Mouse (Mus musculus): ENCODE data around the gene Znhit2. TPM values are rescaled to one million over a fixed set of nuclear protein-coding genes. Genes with fewer than 3 reads are reported as not detected.
A peak's percentile ranks its signal among the peaks of the same experiment; 100 is the strongest.

The Znhit2 gene
- polyA plus RNA-seq, 1 experiment from 2014 or later, result 35.4 TPM

- Histone ChIP-seq H3K27ac (no peak overlapping the region), H3K4me3 (replicated peaks) (0 out of 2 replicates have a peak overlapping the region, but pooled peaks have one; percentile 10), H3K27me3 (no peaks in the 10 kb centered on the region), H3K9me3 (no peaks in the 10 kb centered on the region), H3K36me3 (replicated peaks) (peaks cover 58% of the 10 kb centered on the region), H3K4me2 (no peak overlapping the region), H3K9ac (no peak overlapping the region), H3K4me1 (peaks cover 26% of the 10 kb centered on the region)
- ATAC-seq (ENCODE audit: low FRiP score), result no peak
- WGBS, result 88% methylated on average over 11 of the region's 11 CpGs
Observed at GRCm38 (mm10) chr19:6048681-6049410, 12.1 kb upstream of the Znhit2 start.

DNA sequence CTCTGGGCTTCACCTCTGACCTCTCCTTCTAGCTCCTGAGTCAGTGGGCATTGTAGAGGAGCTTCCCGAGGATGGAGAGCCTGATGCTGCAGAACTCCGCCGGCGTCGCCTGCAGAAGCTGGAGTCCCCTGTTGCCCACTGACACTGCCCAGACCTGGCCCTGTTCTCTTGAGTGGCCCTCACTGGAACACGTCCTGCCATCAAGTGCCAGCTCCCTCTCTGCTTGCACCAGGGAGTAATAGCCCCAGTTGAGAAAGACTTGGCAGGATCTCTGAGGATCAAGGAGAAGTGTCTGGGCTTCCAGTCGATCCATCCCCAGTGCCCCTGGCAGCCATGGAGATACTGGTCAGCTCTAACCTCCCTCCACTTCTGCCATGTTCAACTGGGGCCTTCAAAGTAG lies 8.5 kb upstream of the Znhit2 start:
- Histone ChIP-seq H3K9me3 (no peaks in the 10 kb centered on the region), H3K4me2 (no peak overlapping the region), H3K9ac (no peak overlapping the region), H3K4me1 (peaks cover 25% of the 10 kb centered on the region), H3K4me3 (replicated peaks) (no peak overlapping the region), H3K36me3 (replicated peaks) (peaks cover 79% of the 10 kb centered on the region), H3K27me3 (no peaks in the 10 kb centered on the region), H3K27ac (no peak overlapping the region)
- no peak for ATAC-seq (ENCODE audit: low FRiP score)
- WGBS, result 87% methylated on average over 7 of the region's 7 CpGs

- Histone ChIP-seq H3K36me3 (replicated peaks) (peaks cover 73% of the 10 kb centered on the region), H3K9me3 (no peaks in the 10 kb centered on the region), H3K4me2 (no peak overlapping the region), H3K27ac (no peak overlapping the region), H3K9ac (no peak overlapping the region), H3K27me3 (no peaks in the 10 kb centered on the region), H3K4me1 (peaks cover 20% of the 10 kb centered on the region), H3K4me3 (replicated peaks) (no peak overlapping the region)
- WGBS, result 90% methylated on average over 5 of the region's 5 CpGs
- no peak for ATAC-seq (ENCODE audit: low FRiP score)
Observed at GRCm38 (mm10) chr19:6054296-6054695, 6.7 kb upstream of the Znhit2 start.

GRCm38 (mm10) chr19:6056696-6057095 lies 4.3 kb upstream of the Znhit2 start:
- H3K36me3 ChIP-seq (replicated peaks), result peaks cover 58% of the 10 kb centered on the region

DNA sequence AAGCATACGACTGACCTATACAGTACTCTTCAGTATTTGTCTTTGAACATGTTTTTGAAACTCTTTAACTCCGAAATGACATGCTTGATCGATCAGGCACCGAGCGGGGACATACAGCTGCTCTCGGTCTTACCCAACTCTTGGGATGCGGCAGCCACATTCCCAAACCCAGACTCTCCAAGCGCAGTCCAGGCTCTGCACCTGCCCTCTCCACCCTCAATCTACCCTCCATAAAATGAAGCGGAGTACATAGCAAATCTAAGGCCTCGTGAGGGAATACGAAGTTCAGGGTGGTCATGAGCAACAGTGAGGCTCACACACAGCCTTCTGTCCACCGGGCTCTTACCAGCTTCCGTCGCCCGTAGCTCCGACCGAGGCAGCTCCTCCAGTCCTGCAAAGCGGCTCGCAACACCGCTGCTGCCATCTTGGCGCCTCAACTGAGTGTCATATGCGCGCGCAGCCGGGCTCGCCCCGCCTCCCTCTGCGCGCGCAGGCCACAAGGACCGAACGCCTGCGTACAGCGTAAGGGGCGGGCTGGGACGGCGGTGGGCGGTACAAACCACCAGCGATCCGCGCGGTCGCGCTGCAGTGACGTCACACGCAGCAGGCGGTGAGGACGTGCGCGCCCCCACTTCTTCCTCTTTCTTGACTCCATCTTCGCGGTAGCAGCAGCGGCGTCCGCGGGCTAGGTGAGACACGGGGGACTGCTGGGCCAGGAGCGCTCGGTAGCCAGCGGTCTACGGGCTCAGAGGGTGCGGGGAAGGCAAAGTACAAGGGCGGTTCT lies 3.5 kb upstream of the Znhit2 start, which contains the start of the genes Mrpl49 and Fau:
Gene Mrpl49 (minus strand): TSS at position 473 of the 784 bp plus-strand sequence.
Gene Fau (plus strand): TSS at position 532 of the 784 bp plus-strand sequence.
- Histone ChIP-seq H3K4me2 (peak within 1 kb of the TSS; percentile 84), H3K36me3 (replicated peaks) (peaks cover 51% of the 10 kb centered on the region), H3K9me3 (no peaks in the 10 kb centered on the region), H3K27ac (peak within 1 kb of the TSS; percentile 77), H3K27me3 (no peaks in the 10 kb centered on the region), H3K9ac (peak within 1 kb of the TSS; percentile 93), H3K4me1 (peaks cover 34% of the 10 kb centered on the region), H3K4me3 (replicated peaks) (peak within 1 kb of the TSS; percentile 86)
- under 1% methylated on average over 63 of the region's 63 CpGs for WGBS
- ATAC-seq (ENCODE audit: low FRiP score), result peak; percentile 89

More at GRCm38 (mm10) chr19:6056696-6057095, 4.3 kb upstream of the Znhit2 start:
- peak overlapping the region; percentile 86 for H3K4me3 ChIP-seq (replicated peaks)
- no peak overlapping the region for H3K27ac ChIP-seq
- H3K9me3 ChIP-seq, result no peaks in the 10 kb centered on the region
- ATAC-seq (ENCODE audit: low FRiP score), result no peak
- H3K9ac ChIP-seq, result peak overlapping the region; percentile 81
- H3K4me2 ChIP-seq, result peak overlapping the region; percentile 84
- WGBS, result 56% methylated on average over 4 of the region's 4 CpGs
- H3K4me1 ChIP-seq, result peaks cover 26% of the 10 kb centered on the region
- no peaks in the 10 kb centered on the region for H3K27me3 ChIP-seq

GRCm38 (mm10) chr19:6058513-6058912 lies 2.5 kb upstream of the Znhit2 start:
- Histone ChIP-seq H3K27me3 (no peaks in the 10 kb centered on the region), H3K4me3 (replicated peaks) (peak overlapping the region; percentile 86), H3K4me2 (peak overlapping the region; percentile 84), H3K9ac (peak overlapping the region; percentile 93), H3K36me3 (replicated peaks) (peaks cover 46% of the 10 kb centered on the region), H3K9me3 (no peaks in the 10 kb centered on the region), H3K27ac (no peak overlapping the region; the same call in 1 of the 2 replicates), H3K4me1 (peaks cover 39% of the 10 kb centered on the region)
- ATAC-seq (ENCODE audit: low FRiP score), result no peak; the same call in 1 of the 2 replicates
- 43% methylated on average over 5 of the region's 5 CpGs for WGBS

GRCm38 (mm10) chr19:6058966-6059365 lies 2.0 kb upstream of the Znhit2 start:
- no peak for ATAC-seq (ENCODE audit: low FRiP score)
- Histone ChIP-seq H3K4me1 (peaks cover 41% of the 10 kb centered on the region), H3K36me3 (replicated peaks) (peaks cover 41% of the 10 kb centered on the region), H3K4me2 (peak overlapping the region; percentile 84), H3K4me3 (replicated peaks) (peak overlapping the region; percentile 86), H3K27ac (no peak overlapping the region), H3K27me3 (no peaks in the 10 kb centered on the region), H3K9ac (peak overlapping the region; percentile 93; the same call in 1 of the 2 replicates), H3K9me3 (no peaks in the 10 kb centered on the region)
- WGBS, result 88% methylated on average over 5 of the region's 5 CpGs

DNA sequence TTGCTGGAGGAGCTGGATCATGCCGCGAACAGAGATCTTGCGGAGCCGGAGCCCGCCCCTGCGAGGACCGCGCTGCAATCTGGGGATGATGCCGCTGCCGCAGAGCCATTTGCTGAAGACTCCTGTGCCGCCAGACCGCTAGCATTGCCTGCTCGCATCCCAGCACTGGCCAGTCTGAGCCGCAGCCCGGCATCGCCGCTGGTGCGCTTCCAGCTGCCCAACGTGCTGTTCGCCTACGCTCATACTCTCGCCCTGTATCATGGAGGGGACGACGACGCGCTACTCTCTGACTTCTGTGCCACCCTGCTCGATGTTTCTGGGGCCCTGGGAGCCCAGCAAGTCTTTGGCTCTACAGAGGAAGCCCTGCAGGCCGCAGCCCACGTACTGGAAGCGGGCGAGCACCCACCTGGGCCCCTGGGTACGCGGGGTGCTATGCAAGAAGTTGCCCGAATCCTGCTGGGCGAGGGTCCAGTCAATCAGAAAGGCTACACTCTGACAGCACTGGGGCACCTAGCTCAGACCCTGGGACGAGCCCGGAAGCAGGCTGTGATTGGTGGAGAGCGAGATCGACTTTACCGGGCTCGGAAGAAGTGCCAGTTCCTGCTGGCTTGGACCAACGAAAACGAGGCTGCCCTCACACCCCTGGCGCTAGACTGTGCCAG lies 780 bp downstream of the Znhit2 start:
- WGBS, result 2% methylated on average over 44 of the region's 44 CpGs
- H3K4me3 ChIP-seq (replicated peaks), result peak overlapping the region; percentile 89
- H3K9ac ChIP-seq, result peak overlapping the region; percentile 98
- H3K27ac ChIP-seq, result peak overlapping the region; percentile 97
- no peaks in the 10 kb centered on the region for H3K27me3 ChIP-seq
- H3K4me2 ChIP-seq, result peak overlapping the region; percentile 100
- H3K9me3 ChIP-seq, result no peaks in the 10 kb centered on the region
- ATAC-seq (ENCODE audit: low FRiP score), result no peak
- peaks cover 41% of the 10 kb centered on the region for H3K4me1 ChIP-seq
- peaks cover 22% of the 10 kb centered on the region for H3K36me3 ChIP-seq (replicated peaks)

DNA sequence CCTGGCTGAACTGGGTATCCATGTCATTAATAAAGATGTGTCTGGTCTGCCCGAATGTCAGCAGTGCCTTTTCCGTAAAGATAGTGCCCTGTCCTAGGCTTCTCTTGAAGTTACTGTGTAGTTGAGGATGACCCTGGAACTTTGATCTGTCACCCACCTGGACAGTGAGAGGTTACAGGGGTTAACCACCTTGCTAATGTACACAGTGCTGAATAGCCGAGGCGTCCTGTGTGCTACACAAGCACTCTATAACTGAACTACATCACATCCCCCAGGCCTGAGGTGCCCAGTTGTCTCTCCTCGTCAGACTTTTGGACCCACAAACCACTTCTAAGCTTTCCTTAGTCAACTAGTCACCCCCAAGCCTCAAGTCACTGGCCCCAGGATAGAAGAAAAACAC lies 1.4 kb downstream of the Znhit2 start:
- H3K36me3 ChIP-seq (replicated peaks), result peaks cover 22% of the 10 kb centered on the region
- peak overlapping the region; percentile 97; the same call in 1 of the 2 replicates for H3K27ac ChIP-seq
- peak overlapping the region; percentile 89 for H3K4me3 ChIP-seq (replicated peaks)
- H3K27me3 ChIP-seq, result no peaks in the 10 kb centered on the region
- ATAC-seq (ENCODE audit: low FRiP score), result no peak
- H3K4me1 ChIP-seq, result peaks cover 44% of the 10 kb centered on the region
- peak overlapping the region; percentile 98 for H3K9ac ChIP-seq
- H3K9me3 ChIP-seq, result no peaks in the 10 kb centered on the region
- WGBS, result 80% methylated on average over 5 of the region's 5 CpGs
- peak overlapping the region; percentile 100 for H3K4me2 ChIP-seq

DNA sequence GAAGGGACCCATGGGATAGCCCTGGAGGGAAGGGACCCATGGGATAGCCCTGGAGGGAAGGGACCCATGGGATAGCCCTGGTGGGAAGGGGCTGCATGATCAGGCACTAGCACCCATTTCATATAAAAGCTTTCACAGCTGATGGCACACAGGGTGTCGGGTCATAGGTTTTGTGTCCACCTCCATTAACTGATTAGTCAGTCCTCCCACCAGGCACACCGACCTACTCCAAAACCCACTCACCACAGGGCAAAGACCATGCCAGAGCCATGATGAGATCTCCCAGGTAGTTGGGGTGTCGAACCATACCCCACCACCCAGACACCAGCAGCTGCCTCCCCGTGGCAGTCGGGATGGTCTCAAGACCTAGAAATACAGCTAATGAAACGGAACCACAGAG lies 2.1 kb downstream of the Znhit2 start:
- Histone ChIP-seq H3K27ac (no peak overlapping the region), H3K9ac (0 out of 2 replicates have a peak overlapping the region, but pooled peaks have one; percentile 98), H3K4me3 (replicated peaks) (no peak overlapping the region), H3K36me3 (replicated peaks) (peaks cover 22% of the 10 kb centered on the region), H3K4me2 (peak overlapping the region; percentile 19), H3K27me3 (no peaks in the 10 kb centered on the region), H3K4me1 (peaks cover 50% of the 10 kb centered on the region), H3K9me3 (no peaks in the 10 kb centered on the region)
- 85% methylated on average over 6 of the region's 6 CpGs for WGBS
- ATAC-seq (ENCODE audit: low FRiP score), result no peak

DNA sequence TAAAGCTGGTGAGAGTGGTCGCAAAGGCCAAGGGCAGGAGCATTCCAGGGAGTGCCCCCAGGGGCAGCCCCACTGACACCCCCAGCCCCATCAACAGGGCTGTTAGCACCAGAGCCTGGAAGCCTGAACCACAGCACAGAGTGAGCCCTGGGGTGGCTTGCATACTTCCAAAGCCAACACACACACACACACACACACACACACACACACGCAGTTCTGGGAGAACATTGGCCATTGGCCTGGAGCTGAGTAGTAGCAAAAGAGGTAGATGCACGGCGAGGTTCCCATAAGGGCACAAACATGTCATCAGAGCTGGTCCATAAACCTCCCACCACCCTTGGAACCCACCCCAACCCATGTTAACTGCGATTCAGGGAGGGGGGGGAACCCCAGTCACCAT lies 5.6 kb downstream of the Znhit2 start:
- Histone ChIP-seq H3K9ac (peak overlapping the region; percentile 72), H3K27ac (peak overlapping the region; percentile 89), H3K27me3 (no peaks in the 10 kb centered on the region), H3K4me2 (peak overlapping the region; percentile 94), H3K9me3 (no peaks in the 10 kb centered on the region), H3K4me3 (replicated peaks) (peak overlapping the region; percentile 56), H3K36me3 (replicated peaks) (peaks cover 36% of the 10 kb centered on the region), H3K4me1 (peaks cover 40% of the 10 kb centered on the region)
- 41% methylated on average over 5 of the region's 5 CpGs for WGBS
- no peak; the same call in 1 of the 2 replicates for ATAC-seq (ENCODE audit: low FRiP score)
